Mouse (Mus musculus) ovary, adult 10 weeks (tissue): ENCODE data around the gene Numb. TPM values are rescaled to one million over a fixed set of nuclear protein-coding genes. Genes with fewer than 3 reads are reported as not detected.

Source experiments
- polyA plus RNA-seq: library from polyadenylated mRNA; stranded (reverse); fragments of 350-450 nt; fragmentation: Illumina TruSeq; extraction: RNeasy Lipid Tissue Mini Kit (QIAGEN cat#74804); gene quantifications from one replicate; pipeline ENCODE4 v1.2.3, GENCODE M21; 2014

The Numb gene
- polyA plus RNA-seq: 20.8 TPM

GRCm38 (mm10) chr12:83921535-83922381, at the start of gene Numb:
Numb (minus strand) TSS chr12:83921934.

GRCm38 (mm10) chr12:83950493-83950839, 28.7 kb upstream of the Numb start, which contains the start of gene Riox1:
Riox1 (plus strand) TSS chr12:83950608.

GRCm38 (mm10) chr12:83763311-83764043, 158.3 kb downstream of the Numb start, which contains the start of gene Papln:
Papln (plus strand) TSS chr12:83763634.

Other genes starting within 250 kb of the Numb start
- 37.0 TPM for gene Psen1, start 233.8 kb downstream of the Numb start, polyA plus RNA-seq
- 0.40 TPM for gene Papln, start 158.3 kb downstream of the Numb start, polyA plus RNA-seq
- gene Riox1, start 28.7 kb upstream of the Numb start, polyA plus RNA-seq: 2.6 TPM
- not detected for gene Heatr4, start 62.9 kb upstream of the Numb start, polyA plus RNA-seq
- 5.5 TPM for gene Acot2, start 65.9 kb upstream of the Numb start, polyA plus RNA-seq
- 55.7 TPM for gene Acot1, start 87.6 kb upstream of the Numb start, polyA plus RNA-seq
- gene Acot4, start 116.4 kb upstream of the Numb start, polyA plus RNA-seq: 0.34 TPM
- not detected for gene Gm49366, start 117.0 kb upstream of the Numb start, polyA plus RNA-seq
- gene Acot3, start 130.2 kb upstream of the Numb start, polyA plus RNA-seq: 0.88 TPM
- gene Acot5, start 147.4 kb upstream of the Numb start, polyA plus RNA-seq: not detected
- 21.9 TPM for gene Acot6, start 178.7 kb upstream of the Numb start, polyA plus RNA-seq
- 53.8 TPM for gene Dnal1, start 192.4 kb upstream of the Numb start, polyA plus RNA-seq
- 0.31 TPM for gene Pnma1, start 226.6 kb upstream of the Numb start, polyA plus RNA-seq